Mouse (Mus musculus) left cerebral cortex, adult 18-20 months (tissue): ENCODE results near the gene Igf1. TPM values are rescaled to one million over a fixed set of nuclear protein-coding genes. Genes with fewer than 3 reads are reported as not detected.

Experiments used
- DNase-seq, 2 experiments: peaks; one replicate each; pipeline ENCODE4 v3.0.0; 2021 to 2022; ENCODE audit warnings: low spot score in 2 of 2, mixed read lengths in 1 of 2
- long read RNA-seq, 2 experiments: library from polyadenylated mRNA; stranded (forward); transcript quantifications; one replicate each; pipeline ENCODE4 v2.0.0; 2021
- total RNA-seq, 2 experiments: library from RNA; stranded (reverse); gene quantifications; 2 replicates each; pipeline ENCODE4 v1.2.3; 2021

The Igf1 gene
- 1 to 10 TPM; 9.3 to 9.6 TPM for total RNA-seq
- long read RNA-seq, experiment 1, full-length matches to known transcripts: 3 of 4 reads
- long read RNA-seq, experiment 1, partial matches to known transcripts: 0 of 4 reads
- long read RNA-seq, experiment 1, other reads (novel, unspliced or antisense): 1 of 4 reads
- long read RNA-seq, experiment 2, full-length matches to known transcripts: 4 of 4 reads
- long read RNA-seq, experiment 2, partial matches to known transcripts: 0 of 4 reads
- long read RNA-seq, experiment 2, other reads (novel, unspliced or antisense): 0 of 4 reads

GRCm38 (mm10) chr10:87858013-87858806 is at the start of gene Igf1:
Igf1 (plus strand) TSS chr10:87858265.
- no peak for DNase-seq

DNA sequence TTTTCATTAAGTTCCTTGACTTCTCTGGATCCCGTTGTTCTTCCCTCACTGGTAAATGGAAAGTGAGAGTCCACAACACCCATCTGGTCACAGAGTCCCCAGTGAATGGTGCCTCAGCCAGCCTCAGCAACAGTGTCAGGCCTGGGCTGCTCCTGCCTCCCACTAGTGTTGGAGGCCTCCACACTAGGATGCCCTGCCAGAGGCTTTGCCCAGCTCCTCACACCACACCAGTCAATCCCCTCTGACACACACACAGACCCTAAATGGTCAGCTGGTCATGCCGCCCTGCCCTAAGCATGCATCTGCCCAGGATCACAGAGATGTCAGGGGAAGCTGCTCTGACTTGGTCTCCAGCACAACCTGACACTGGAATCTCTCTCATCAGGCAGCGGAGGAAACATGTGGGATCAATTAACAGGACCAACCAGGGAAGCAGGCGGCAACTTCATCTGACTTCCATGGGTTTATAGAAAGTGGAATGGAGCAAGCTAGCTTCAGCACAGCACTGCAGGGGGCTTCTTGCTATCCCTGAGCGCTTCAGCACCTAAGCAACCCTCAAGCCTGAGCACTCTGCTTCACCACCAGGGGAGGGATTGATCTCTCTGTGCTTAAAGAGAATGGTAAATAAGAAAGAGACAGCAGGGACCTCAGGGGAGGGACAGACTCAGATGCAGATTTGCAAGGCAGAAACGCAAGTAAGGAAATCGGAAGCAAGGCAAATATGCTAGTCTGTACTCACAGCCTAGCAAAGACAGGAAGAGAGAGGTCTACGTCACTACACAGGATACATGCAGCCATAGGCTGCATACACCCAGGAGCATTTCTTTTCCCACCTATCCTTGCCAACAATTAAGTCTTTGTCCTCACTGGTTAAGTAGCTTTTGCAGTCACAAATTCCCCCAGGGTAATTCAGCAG is 45.6 kb upstream of the Igf1 start:
- DNase-seq: no peak

GRCm38 (mm10) chr10:87813073-87813590 is 44.9 kb upstream of the Igf1 start:
- no peak for DNase-seq

GRCm38 (mm10) chr10:87816861-87817260 is 41.2 kb upstream of the Igf1 start:
- DNase-seq: no peak

- DNase-seq: no peak
These were observed 40.3 kb upstream of the Igf1 start for GRCm38 (mm10) chr10:87817786-87818185.

- no peak for DNase-seq
These were observed 36.2 kb upstream of the Igf1 start for GRCm38 (mm10) chr10:87821906-87822305.

GRCm38 (mm10) chr10:87830012-87830411 is 28.1 kb upstream of the Igf1 start:
- DNase-seq: no peak

DNA sequence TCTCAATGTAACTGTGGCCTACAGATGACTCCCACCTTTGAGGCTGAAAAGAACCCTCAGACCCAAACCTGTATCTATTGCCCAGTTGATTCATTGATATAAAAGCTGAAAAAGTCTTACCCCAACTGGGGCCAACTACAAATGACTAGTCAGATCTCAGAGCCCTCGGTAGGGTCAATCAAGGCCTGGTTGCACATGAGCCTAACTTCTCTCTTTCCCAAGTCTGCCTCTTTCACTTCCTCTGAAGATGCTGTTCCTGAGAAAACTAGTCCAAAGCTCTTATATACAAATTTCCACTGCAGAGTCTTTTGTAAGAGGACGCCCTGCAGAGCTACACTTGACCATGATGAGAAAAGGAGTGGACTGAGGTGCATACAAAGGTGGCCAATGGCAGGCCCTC is 27.4 kb upstream of the Igf1 start:
- no peak for DNase-seq

DNA sequence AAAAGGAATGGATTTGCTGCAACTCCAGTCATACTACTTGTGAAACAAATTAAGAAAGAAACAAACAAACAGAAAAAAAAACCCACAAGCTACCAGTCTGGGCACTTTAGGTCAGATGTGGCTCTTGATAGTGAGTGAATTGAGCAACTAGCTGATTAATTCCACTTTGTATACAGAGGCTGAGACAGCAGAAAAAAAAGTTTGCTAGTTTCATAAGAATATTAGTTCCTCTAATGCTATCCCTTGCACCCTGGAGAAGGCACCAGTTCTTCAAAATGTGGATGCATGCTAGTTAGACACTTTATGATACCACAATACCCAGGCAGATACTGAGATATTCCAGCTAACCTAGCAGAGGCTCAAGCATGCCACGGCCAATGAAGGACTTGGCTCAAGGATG is 26.0 kb upstream of the Igf1 start:
- DNase-seq: no peak

DNA sequence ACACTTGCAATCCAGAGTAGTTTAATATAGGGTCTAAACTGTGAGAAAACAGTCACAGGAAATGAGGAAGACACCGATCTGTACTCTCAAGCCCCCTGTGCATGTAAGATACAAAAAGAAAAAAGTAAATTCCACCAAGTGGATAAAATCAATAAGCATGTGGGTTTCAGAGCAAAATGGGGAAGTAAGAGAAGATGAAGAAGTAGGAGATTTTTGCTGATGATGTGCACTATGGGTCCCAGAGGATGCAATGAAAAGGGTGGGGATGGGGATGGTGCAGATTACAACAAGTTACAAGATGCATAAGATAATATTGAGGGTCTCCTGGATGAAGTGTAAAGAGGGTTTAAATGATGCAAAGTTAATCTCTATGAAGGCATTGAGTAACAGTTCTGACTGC is 18.6 kb upstream of the Igf1 start:
- DNase-seq: no peak

DNA sequence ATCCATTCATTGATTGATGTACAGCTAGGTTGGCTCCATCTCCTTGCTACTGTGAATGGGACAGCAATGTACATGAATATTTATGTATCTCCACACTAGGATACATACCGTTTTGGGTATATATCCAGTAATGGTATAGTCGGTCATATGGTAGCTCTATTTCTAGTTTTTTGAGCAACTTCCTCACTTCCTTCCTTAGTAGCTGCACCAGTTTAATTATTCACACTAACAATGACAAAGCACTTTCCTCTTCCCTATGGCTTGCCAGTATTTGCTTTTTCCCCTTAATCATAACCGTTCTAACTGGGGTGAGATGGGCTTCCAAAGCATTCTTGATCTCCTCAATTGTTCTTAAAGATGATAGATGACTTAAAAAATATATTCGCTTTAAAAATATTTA is 15.6 kb upstream of the Igf1 start:
- no peak for DNase-seq

GRCm38 (mm10) chr10:87844917-87845552 is 13.0 kb upstream of the Igf1 start:
- no peak for DNase-seq

- DNase-seq: no peak
These were observed 10.2 kb upstream of the Igf1 start for GRCm38 (mm10) chr10:87847882-87848281.

- no peak for DNase-seq
These were observed 9.6 kb upstream of the Igf1 start for GRCm38 (mm10) chr10:87848419-87848818.

DNA sequence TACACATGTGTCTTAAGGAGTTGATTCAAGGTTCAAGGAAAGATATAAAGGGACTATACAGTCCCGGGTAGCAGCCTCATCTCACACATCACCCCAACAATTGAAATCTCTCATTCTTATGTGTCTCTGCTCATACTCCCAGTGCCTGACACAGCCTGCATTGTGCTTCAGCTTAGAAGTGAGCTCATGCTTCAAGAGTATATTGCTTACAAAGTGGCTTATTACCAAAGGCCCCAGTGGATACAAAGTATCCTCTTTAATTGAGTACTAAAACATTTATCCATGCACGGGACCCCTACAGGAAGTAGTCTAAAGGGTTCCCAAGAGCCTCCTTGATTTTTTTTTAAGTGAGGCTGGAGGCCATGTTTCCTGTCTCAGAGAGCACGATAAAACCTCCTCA is 6.6 kb upstream of the Igf1 start:
- no peak for DNase-seq

- peak; percentile 51 to 64 for DNase-seq
These were observed 3.7 kb upstream of the Igf1 start for GRCm38 (mm10) chr10:87854408-87854807.

GRCm38 (mm10) chr10:87855423-87856122 is 2.5 kb upstream of the Igf1 start:
- DNase-seq: no peak

- no peak for DNase-seq
These were observed 680 bp upstream of the Igf1 start for GRCm38 (mm10) chr10:87857215-87857955.

GRCm38 (mm10) chr10:87858939-87859338 is 874 bp downstream of the Igf1 start:
- no peak for DNase-seq

- peak in 1 of 2 experiments; percentile 8 for DNase-seq
These were observed 1.4 kb downstream of the Igf1 start for GRCm38 (mm10) chr10:87859453-87859852.
